Mouse (Mus musculus) gastrocnemius, postnatal 4 days (tissue): Measurements from ENCODE around the gene Prr3. TPM values are rescaled to one million over a fixed set of nuclear protein-coding genes. Genes with fewer than 3 reads are reported as not detected.
A peak's percentile ranks its signal among the peaks of the same experiment; 100 is the strongest.
"Not testable (repeated sequence)": the region's sequence is repeated elsewhere in the genome, so short reads cannot be mapped to it uniquely, and the experiment has no call there.

ENCODE experiments used
- DNase-seq, 2 experiments: peaks; one replicate each; pipeline ENCODE4 v3.0.0; 2021 to 2022; ENCODE audit warnings: low spot score in 2 of 2, mixed read lengths in 2 of 2
- microRNA-seq: library from miRNA; unstranded; fragments of <30 nt; microRNA quantifications from one replicate; pipeline ENCODE4 v1.2.0, GENCODE M21; 2021
- total RNA-seq, 2 experiments: library from RNA; stranded (reverse); gene quantifications; 2 replicates each; pipeline ENCODE4 v1.2.3; 2021

Prr3 gene
- total RNA-seq, 2 experiments from 2014 or later, result 13.2 to 15.0 TPM

- DNase-seq, result no peak
Observed at GRCm38 (mm10) chr17:35939108-35939507, 40.9 kb downstream of the Prr3 start.

- no peak for DNase-seq
Observed at GRCm38 (mm10) chr17:35937700-35938348, 42.2 kb downstream of the Prr3 start.

GRCm38 (mm10) chr17:35935763-35936162 lies 44.3 kb downstream of the Prr3 start:
- not testable (repeated sequence) for DNase-seq

- DNase-seq, result no peak
Observed at GRCm38 (mm10) chr17:35932608-35933007, 47.4 kb downstream of the Prr3 start.

- no peak for DNase-seq
Observed at GRCm38 (mm10) chr17:35930627-35931026, 49.4 kb downstream of the Prr3 start.

GRCm38 (mm10) chr17:35929534-35929933 lies 50.5 kb downstream of the Prr3 start:
- no peak for DNase-seq

- DNase-seq, result no peak
Observed at GRCm38 (mm10) chr17:35927471-35927870, 52.6 kb downstream of the Prr3 start.

- DNase-seq, result no peak
Observed at GRCm38 (mm10) chr17:35923281-35923680, 56.8 kb downstream of the Prr3 start.

- DNase-seq, result no peak
Observed at GRCm38 (mm10) chr17:35922566-35922965, 57.5 kb downstream of the Prr3 start.

Small RNA genes within 50 kb of the gene (microRNA-seq; reads per million reads assigned to microRNA genes)
- gene Mir877, result 37.7 reads per million, percentile 41 among the genes with 10 or more reads in this experiment

Other genes with a start within 250 kb of the Prr3 start
- 10 to 100 TPM; 11.1 to 13.1 TPM for gene Ier3, start 158.6 kb downstream of the Prr3 start, total RNA-seq
- 10 to 100 TPM; 52.6 to 56.9 TPM for gene Flot1, start 157.0 kb downstream of the Prr3 start, total RNA-seq
- gene Tubb5, start 141.9 kb downstream of the Prr3 start, total RNA-seq, result 100 to 1,000 TPM; 408 to 451 TPM
- 10 to 100 TPM; 22.9 to 25.2 TPM for gene Mdc1, start 138.7 kb downstream of the Prr3 start, total RNA-seq
- gene Nrm, start 118.9 kb downstream of the Prr3 start, total RNA-seq, result 10 to 100 TPM; 20.8 to 26.4 TPM
- 10 to 100 TPM; 30.2 to 32.7 TPM for gene Ppp1r18, start 114.6 kb downstream of the Prr3 start, total RNA-seq
- 10 to 100 TPM; 22.1 to 25.1 TPM for gene Dhx16, start 100.4 kb downstream of the Prr3 start, total RNA-seq
- gene 2310061I04Rik, start 82.8 kb downstream of the Prr3 start, total RNA-seq, result 10 to 100 TPM; 44.4 to 49.0 TPM
- gene Atat1, start 70.2 kb downstream of the Prr3 start, total RNA-seq, result 10 to 100 TPM; 13.3 to 18.4 TPM
- gene Mrps18b, start 63.8 kb downstream of the Prr3 start, total RNA-seq, result 10 to 100 TPM; 40.5 to 46.8 TPM
- gene Ppp1r10, start 63.8 kb downstream of the Prr3 start, total RNA-seq, result 10 to 100 TPM; 44.6 to 52.8 TPM
- 10 to 100 TPM; 74.3 to 75.6 TPM for gene Abcf1, start 10.5 kb downstream of the Prr3 start, total RNA-seq
- gene Gnl1, start 385 bp downstream of the Prr3 start, total RNA-seq, result 10 to 100 TPM; 34.3 to 38.7 TPM
- under 1 TPM; 0.44 to 0.76 TPM for gene H2-T24, start 40.3 kb upstream of the Prr3 start, total RNA-seq
- 1 to 10 TPM; 5.0 to 5.7 TPM for gene H2-T23, start 52.6 kb upstream of the Prr3 start, total RNA-seq
- gene H2-T22, start 62.5 kb upstream of the Prr3 start, total RNA-seq, result 10 to 100 TPM; 10.8 to 11.6 TPM
- not detected for gene Gm6034, start 62.7 kb upstream of the Prr3 start, total RNA-seq
- 1 to 10 TPM; 1.7 to 2.1 TPM for gene Gm11127, start 78.1 kb upstream of the Prr3 start, total RNA-seq
- gene Gm19684, start 141.4 kb upstream of the Prr3 start, total RNA-seq, result not detected
- gene Gm7030, start 149.2 kb upstream of the Prr3 start, total RNA-seq, result not detected
- gene Gm8909, start 188.3 kb upstream of the Prr3 start, total RNA-seq, result not detected
- under 1 TPM; 0.18 to 0.27 TPM for gene H2-T3, start 210.1 kb upstream of the Prr3 start, total RNA-seq